Mouse (Mus musculus): ENCODE measurements around the gene Trabd. TPM values are rescaled to one million over a fixed set of nuclear protein-coding genes. Genes with fewer than 3 reads are reported as not detected.
A peak's percentile ranks its signal among the peaks of the same experiment; 100 is the strongest.

Trabd gene
- polyA plus RNA-seq, 1 experiment from 2014 or later, result 23.0 TPM

GRCm38 (mm10) chr15:89126622-89127021 is 51.7 kb downstream of the Trabd start:
- no peaks in the 10 kb centered on the region for H3K36me3 ChIP-seq (ENCODE audit: inconsistent target)
- H3K79me2 ChIP-seq (ENCODE audit: inconsistent target), result peaks cover 12% of the 10 kb centered on the region
- H3K4me3 ChIP-seq (ENCODE audit: inconsistent target), result no peak overlapping the region
- H3K27ac ChIP-seq, result no peak overlapping the region
- WGBS (ENCODE audit: missing documents), result 98% methylated on average over 8 of the region's 8 CpGs

GRCm38 (mm10) chr15:89127364-89127940 is 52.5 kb downstream of the Trabd start:
- 78% methylated on average over 8 of the region's 8 CpGs for WGBS (ENCODE audit: missing documents)
- H3K27ac ChIP-seq, result no peak overlapping the region
- H3K36me3 ChIP-seq (ENCODE audit: inconsistent target), result no peaks in the 10 kb centered on the region
- peaks cover 4% of the 10 kb centered on the region for H3K79me2 ChIP-seq (ENCODE audit: inconsistent target)
- peak overlapping the region; percentile 64 for H3K4me3 ChIP-seq (ENCODE audit: inconsistent target)

- Histone ChIP-seq H3K79me2 (ENCODE audit: inconsistent target) (no peaks in the 10 kb centered on the region; the same call in 1 of the 2 replicates), H3K27ac (peak within 1 kb of the TSS; percentile 65), H3K4me3 (ENCODE audit: inconsistent target) (peak within 1 kb of the TSS; percentile 64), H3K36me3 (ENCODE audit: inconsistent target) (no peaks in the 10 kb centered on the region)
- 7% methylated on average over 36 of the region's 36 CpGs for WGBS (ENCODE audit: missing documents)
Observed at GRCm38 (mm10) chr15:89128382-89129350, 53.7 kb downstream of the Trabd start, which contains the start of gene Hdac10. Hdac10 (minus strand) TSS chr15:89128700.

GRCm38 (mm10) chr15:89130245-89130644 is 55.3 kb downstream of the Trabd start:
- Histone ChIP-seq H3K27ac (no peak overlapping the region), H3K36me3 (ENCODE audit: inconsistent target) (no peaks in the 10 kb centered on the region), H3K4me3 (ENCODE audit: inconsistent target) (no peak overlapping the region), H3K79me2 (ENCODE audit: inconsistent target) (no peaks in the 10 kb centered on the region; the same call in 1 of the 2 replicates)

GRCm38 (mm10) chr15:89131316-89131715 is 56.4 kb downstream of the Trabd start:
- no peak overlapping the region for H3K4me3 ChIP-seq (ENCODE audit: inconsistent target)
- WGBS (ENCODE audit: missing documents), result 10% methylated on average over 2 of the region's 3 CpGs
- H3K79me2 ChIP-seq (ENCODE audit: inconsistent target), result no peaks in the 10 kb centered on the region; the same call in 1 of the 2 replicates
- H3K36me3 ChIP-seq (ENCODE audit: inconsistent target), result no peaks in the 10 kb centered on the region
- H3K27ac ChIP-seq, result no peak overlapping the region

Other genes starting within 250 kb of the Trabd start
- 2.9 to 8.0 TPM (median 7.6 TPM) in 3 replicates for gene Pim3, start 212.9 kb upstream of the Trabd start, polyA plus RNA-seq (2018)
- gene Ttll8, start 120.7 kb upstream of the Trabd start, polyA plus RNA-seq (2018), result not detected in 3 replicates
- gene Mlc1, start 96.1 kb upstream of the Trabd start, polyA plus RNA-seq (2018), result not detected in 3 replicates
- gene Mov10l1, start 92.2 kb upstream of the Trabd start, polyA plus RNA-seq (2018), result not detected in 3 replicates
- not detected in 3 replicates for gene Panx2, start 15.4 kb upstream of the Trabd start, polyA plus RNA-seq (2018)
- 8.4 to 19.1 TPM (median 10.8 TPM) in 3 replicates for gene Selenoo, start 14.0 kb downstream of the Trabd start, polyA plus RNA-seq (2018)
- gene Tubgcp6, start 48.0 kb downstream of the Trabd start, polyA plus RNA-seq (2018), result 4.1 to 8.3 TPM (median 6.3 TPM) in 3 replicates
- 3.9 to 7.2 TPM (median 5.5 TPM) in 3 replicates for gene Hdac10, start 53.6 kb downstream of the Trabd start, polyA plus RNA-seq (2018)
- 0.09 TPM in 1 of 3 replicates, not detected in the others for gene Mapk12, start 65.6 kb downstream of the Trabd start, polyA plus RNA-seq (2018)
- gene Mapk11, start 74.5 kb downstream of the Trabd start, polyA plus RNA-seq (2018), result 0.79 to 2.1 TPM (median 1.5 TPM) in 3 replicates
- gene Plxnb2, start 105.7 kb downstream of the Trabd start, polyA plus RNA-seq (2018), result 226 to 333 TPM (median 246 TPM) in 3 replicates
- gene Dennd6b, start 121.4 kb downstream of the Trabd start, polyA plus RNA-seq (2018), result 0.80 to 2.0 TPM (median 1.1 TPM) in 3 replicates
- gene Ppp6r2, start 136.4 kb downstream of the Trabd start, polyA plus RNA-seq (2018), result 15.7 to 23.8 TPM (median 17.1 TPM) in 3 replicates
- gene Sbf1, start 240.2 kb downstream of the Trabd start, polyA plus RNA-seq (2018), result 25.5 to 41.4 TPM (median 33.6 TPM) in 3 replicates
- not detected in 3 replicates for gene Adm2, start 247.6 kb downstream of the Trabd start, polyA plus RNA-seq (2018)